Mouse (Mus musculus) ovary, postnatal 10 days (tissue): Measurements from ENCODE around the gene Mlc1.
A peak's percentile ranks its signal among the peaks of the same experiment; 100 is the strongest.

Source experiments
- DNase-seq: peaks from one replicate; pipeline ENCODE4 v3.0.0; 2022; ENCODE audit warnings: low spot score

Gene Mlc1

GRCm38 (mm10) chr15:88936619-88937290 is 42.1 kb downstream of the Mlc1 start:
- DNase-seq = no peak

- no peak for DNase-seq
Observed at GRCm38 (mm10) chr15:88934141-88934540, 44.7 kb downstream of the Mlc1 start.

- no peak for DNase-seq
Observed at GRCm38 (mm10) chr15:88932667-88933066, 46.1 kb downstream of the Mlc1 start.

- DNase-seq = no peak
Observed at GRCm38 (mm10) chr15:88921992-88922310, 56.9 kb downstream of the Mlc1 start.

GRCm38 (mm10) chr15:88921131-88921991 is 57.4 kb downstream of the Mlc1 start:
- peak; percentile 55 for DNase-seq

- no peak for DNase-seq
Observed at GRCm38 (mm10) chr15:88920065-88920464, 58.7 kb downstream of the Mlc1 start.

GRCm38 (mm10) chr15:88919328-88919727 is 59.5 kb downstream of the Mlc1 start:
- DNase-seq = no peak

- DNase-seq = no peak
Observed at GRCm38 (mm10) chr15:88917126-88917525, 61.7 kb downstream of the Mlc1 start.

- DNase-seq = no peak
Observed at GRCm38 (mm10) chr15:88916366-88916765, 62.4 kb downstream of the Mlc1 start.

- DNase-seq = no peak
Observed at GRCm38 (mm10) chr15:88915046-88915445, 63.8 kb downstream of the Mlc1 start.

GRCm38 (mm10) chr15:88906347-88906746 is 72.5 kb downstream of the Mlc1 start:
- DNase-seq = no peak
